Mouse (Mus musculus) inflammation-experienced regulatory T-cells, adult 6 months (primary cell): ENCODE data around the gene Olfr850. TPM values are rescaled to one million over a fixed set of nuclear protein-coding genes. Genes with fewer than 3 reads are reported as not detected.

Source experiments
- ATAC-seq: one replicate; pipeline ENCODE4 v1.8.0; 2017
- polyA plus RNA-seq, 3 experiments: library from polyadenylated mRNA; unstranded; fragments of 100-300 nt; shearing (Covaris generic); gene quantifications; one replicate each; pipeline ENCODE4 v1.2.1; 2017

Olfr850 gene
- not detected for polyA plus RNA-seq

DNA sequence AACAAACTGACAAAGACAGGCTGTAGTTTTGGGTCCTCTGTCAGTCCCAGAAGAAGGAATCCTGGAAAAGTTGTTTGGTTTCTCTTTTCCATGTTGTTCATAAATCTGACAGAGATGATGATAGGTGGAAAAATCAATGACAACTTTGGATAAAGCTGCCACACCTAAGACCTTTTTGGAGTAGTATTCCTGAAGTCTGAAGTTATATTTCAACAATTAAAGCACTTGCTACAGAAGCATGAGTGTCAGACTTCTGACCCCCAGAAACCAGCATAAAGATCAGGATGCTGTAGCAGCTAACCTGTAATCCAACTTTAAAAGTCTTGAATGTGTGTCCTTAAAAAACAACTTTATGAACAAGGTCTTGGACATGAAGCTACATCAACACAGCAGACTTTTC, at the start of gene Olfr850:
Gene Olfr850 (minus strand): TSS at position 101 of the 400 bp plus-strand sequence.
- no peak for ATAC-seq

DNA sequence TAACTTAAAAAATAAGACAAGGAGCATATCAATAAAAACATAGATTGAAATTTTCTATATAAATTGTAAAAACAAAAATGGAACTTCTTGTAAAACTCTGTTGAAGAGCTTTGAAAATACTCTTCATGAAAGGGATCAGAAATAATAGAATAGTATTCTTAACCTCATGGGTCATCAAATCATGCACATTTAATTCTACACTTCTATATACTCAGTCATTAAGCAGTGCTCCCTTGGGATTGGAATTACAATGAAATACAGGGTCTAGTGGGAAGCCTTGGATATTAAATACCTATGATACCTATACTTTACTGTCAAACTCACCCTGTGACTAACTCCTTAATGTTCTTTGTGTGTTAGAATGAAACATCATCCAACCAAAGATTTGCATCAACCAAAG, 14.9 kb upstream of the Olfr850 start, which contains the start of gene Olfr851:
Gene Olfr851 (plus strand): TSS at position 301 of the 400 bp plus-strand sequence.
- no peak for ATAC-seq

DNA sequence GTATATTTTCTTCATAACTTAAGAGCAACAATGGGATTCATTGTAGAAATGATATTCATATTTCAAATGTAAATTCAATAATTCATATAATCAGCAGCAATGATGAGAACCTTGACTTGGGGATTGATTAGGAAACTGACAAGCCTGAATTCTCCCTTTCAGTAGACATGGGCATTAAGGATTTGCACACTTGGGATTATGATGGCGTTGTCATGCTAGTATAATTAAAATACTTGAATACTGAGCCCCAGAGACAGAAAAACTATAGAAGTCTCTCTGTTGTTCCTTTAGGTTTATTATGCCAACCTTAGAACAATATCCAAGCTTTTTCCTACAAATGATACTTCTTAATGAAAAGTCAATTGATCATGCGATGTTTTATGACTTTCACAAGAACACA, 38.1 kb downstream of the Olfr850 start, which contains the start of gene Olfr849:
Gene Olfr849 (plus strand): TSS at position 301 of the 400 bp plus-strand sequence.
- no peak for ATAC-seq

Other genes starting within 250 kb of the Olfr850 start
- not detected for gene Olfr843, start 226.3 kb downstream of the Olfr850 start, polyA plus RNA-seq
- not detected for gene Olfr844, start 161.9 kb downstream of the Olfr850 start, polyA plus RNA-seq
- gene Olfr845, start 141.8 kb downstream of the Olfr850 start, polyA plus RNA-seq = not detected
- not detected for gene Olfr846, start 114.2 kb downstream of the Olfr850 start, polyA plus RNA-seq
- gene Olfr847, start 99.6 kb downstream of the Olfr850 start, polyA plus RNA-seq = not detected
- not detected for gene Olfr849, start 38.0 kb downstream of the Olfr850 start, polyA plus RNA-seq
- gene Olfr851, start 15.0 kb upstream of the Olfr850 start, polyA plus RNA-seq = not detected
- gene Olfr853, start 62.8 kb upstream of the Olfr850 start, polyA plus RNA-seq = not detected
- not detected for gene Olfr854, start 89.1 kb upstream of the Olfr850 start, polyA plus RNA-seq
- gene Olfr855, start 104.4 kb upstream of the Olfr850 start, polyA plus RNA-seq = not detected
- 10 to 100 TPM; 31.0 to 39.7 (median 36.9) TPM for gene Zfp317, start 143.9 kb upstream of the Olfr850 start, polyA plus RNA-seq
- gene Olfr857, start 231.2 kb upstream of the Olfr850 start, polyA plus RNA-seq = not detected